Mouse (Mus musculus): ENCODE data around the gene Cyb5r2. TPM values are rescaled to one million over a fixed set of nuclear protein-coding genes. Genes with fewer than 3 reads are reported as not detected.

Gene Cyb5r2
- total RNA-seq (2022), result under 1 TPM in 1 of 4 experiments, not detected in 3; 0.16 TPM

DNA sequence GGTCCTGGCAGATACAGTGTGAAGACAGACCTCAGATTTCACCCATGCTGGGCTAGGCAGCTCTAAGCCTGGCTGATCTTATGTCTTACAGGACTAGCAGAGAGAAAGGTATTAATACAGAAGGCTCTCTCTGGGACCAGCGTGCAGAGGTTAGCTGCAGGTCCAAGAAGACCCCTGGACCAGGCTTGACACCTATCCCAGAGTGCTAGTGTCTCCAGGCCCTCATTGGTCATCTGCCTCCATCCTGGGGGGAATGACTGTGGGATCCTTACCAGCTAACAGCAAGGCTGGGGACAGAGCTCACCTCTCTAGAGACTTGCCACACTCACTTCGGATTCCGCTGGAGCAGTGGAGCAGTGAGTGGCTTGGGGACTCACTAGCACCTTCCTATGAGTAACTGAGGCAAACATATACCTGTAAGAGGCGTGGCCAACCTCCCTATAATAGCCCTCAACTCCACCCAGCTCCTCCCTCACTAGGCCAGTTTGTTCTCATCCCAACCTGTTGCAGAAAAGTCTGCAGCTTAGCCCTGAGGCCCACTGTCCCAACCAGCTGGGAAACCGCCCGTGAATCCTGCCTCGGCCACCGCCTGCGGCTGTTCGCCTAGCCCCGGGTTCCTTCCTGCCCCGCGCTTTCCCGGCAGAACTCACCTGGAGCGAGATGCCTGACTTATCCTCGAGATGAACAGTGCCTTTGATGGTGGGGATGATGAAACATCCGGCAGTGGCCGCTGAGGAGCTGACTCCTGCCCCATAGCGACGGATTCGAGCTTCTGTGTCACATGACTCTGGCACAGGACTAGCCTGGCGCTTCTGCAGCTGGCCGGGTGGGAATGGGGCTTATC is at the start of gene Cyb5r2:
Cyb5r2 (minus strand) TSS at position 725 of the 844 bp plus-strand sequence.
- DNase-seq (ENCODE audit: low spot score), result peak; percentile 22

DNA sequence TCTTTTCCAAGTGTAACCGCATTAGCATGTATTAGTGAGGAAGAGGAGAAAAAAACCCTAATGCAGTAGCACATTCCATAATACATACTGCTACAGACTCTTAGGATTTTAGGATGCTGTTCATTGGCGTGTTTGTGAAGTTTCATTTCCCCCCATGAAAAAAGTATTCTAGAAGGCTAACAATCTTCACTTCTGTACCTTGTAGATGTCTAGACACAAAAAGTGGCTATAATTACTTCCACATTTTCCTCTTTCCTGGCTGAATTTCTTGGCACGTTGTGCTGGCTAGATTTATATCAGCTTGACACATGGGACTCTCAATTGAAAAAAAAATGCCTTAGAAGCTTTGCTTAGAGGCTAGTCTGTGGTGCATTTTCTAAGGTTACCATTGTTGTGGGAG is 44.3 kb upstream of the Cyb5r2 start:
- no peak for DNase-seq (ENCODE audit: low spot score)

DNA sequence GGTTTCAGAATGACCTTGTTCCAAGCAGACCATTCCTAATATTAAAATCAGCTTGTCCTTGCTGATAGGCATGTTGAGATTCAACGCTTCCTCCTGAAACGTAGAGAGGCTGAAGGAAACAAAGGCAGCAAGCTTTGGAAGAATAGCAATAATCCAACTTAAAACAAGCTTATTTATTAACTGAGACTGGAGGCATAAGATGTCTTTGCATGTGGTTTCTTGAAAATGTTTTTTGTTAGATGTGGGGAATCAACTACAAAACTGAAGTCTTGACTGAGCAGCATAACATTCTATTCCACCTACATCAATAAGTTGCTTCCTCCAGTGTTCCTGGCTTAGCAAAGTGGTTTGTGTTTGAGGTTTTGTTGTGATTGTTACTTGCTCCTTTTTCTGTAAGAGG is 43.3 kb upstream of the Cyb5r2 start, which contains the start of gene Ovch2:
Ovch2 (minus strand) TSS at position 101 of the 400 bp plus-strand sequence.
- DNase-seq (ENCODE audit: low spot score), result no peak

DNA sequence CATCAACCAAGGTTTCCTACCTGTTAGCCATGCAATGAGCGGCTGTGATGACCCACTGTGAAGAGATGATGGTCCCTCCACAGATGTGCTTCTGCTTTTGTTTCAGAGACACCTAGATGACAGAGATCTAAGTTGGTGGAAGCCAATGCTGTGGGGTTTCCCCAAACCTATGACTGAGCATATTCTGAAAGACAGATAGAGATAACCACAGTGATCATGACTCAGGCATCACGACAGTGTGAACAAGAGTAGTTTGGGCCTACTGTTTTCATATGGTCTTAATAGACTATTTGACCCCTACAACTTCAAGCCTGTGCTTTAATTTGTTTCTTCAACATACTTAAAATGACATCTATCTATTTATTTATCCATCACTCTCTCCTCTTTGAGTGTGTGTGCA is 38.7 kb upstream of the Cyb5r2 start:
- DNase-seq (ENCODE audit: low spot score), result no peak

DNA sequence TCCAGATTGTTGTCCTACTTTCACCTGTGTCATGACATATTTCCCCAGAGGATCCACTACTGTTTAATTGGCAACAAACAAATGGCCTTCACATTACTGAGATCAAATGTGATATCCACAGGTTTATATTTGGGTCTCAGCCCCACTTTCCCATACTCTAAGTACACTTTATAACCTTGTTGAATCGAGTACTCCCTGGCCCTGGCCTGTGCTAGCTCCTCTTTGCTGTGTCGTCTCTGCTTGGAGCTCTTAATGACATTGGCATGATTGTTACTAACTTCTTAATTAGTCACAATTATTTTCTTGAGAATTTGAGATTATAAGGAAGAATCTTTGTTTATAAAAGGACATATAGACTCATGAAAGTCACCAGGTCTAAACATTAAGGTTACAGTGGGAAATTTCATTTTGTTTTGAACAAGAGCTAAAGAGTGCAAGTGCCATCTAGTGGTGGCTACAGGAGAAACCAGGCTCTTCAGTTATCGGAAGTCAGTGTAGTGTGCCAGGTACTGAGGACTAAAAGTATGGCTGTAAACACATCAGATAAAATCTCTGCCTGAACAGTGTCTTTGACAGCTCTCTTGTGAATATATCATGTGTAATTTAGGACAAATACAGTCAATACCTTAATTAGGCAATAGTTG is 30.3 kb upstream of the Cyb5r2 start:
- no peak for DNase-seq (ENCODE audit: low spot score)

DNA sequence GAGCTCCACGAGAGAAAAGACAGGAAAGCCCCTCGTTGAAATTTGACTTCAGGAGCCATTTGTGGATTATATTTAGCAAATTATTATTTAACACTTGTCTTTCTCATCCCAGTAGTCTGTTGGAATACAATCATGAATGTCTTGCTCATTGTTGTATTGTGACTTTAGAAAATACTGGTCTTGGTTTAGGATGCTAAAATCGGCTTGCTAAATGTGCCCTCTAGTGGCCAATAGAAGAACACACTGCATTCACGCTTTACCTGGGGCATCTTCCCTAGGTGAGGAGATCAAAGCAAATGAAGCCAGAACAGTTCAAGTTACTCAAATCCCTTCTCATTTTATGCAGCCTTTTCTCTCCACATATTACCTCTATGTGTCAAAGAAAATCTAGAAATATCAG is 21.8 kb upstream of the Cyb5r2 start:
- peak; percentile 10 for DNase-seq (ENCODE audit: low spot score)

DNA sequence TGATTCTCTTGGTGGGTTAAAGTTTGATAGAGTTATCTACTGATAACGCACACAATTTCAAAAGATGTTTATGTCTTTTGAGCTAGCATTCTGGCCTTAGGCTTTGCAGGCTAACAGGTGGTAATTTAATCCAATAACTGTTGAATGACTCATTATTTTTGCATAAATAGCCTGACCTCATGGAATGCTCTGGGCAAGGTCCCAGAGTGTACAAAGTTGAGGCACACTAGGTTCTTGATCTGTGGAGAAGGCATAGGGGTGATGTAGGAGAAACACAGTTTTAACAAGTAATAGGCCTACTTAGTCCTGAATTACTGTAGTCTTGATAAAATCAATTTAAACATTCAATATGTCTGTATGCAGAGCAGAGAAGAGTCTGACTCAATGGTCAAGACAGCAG is 20.4 kb upstream of the Cyb5r2 start:
- no peak for DNase-seq (ENCODE audit: low spot score)

DNA sequence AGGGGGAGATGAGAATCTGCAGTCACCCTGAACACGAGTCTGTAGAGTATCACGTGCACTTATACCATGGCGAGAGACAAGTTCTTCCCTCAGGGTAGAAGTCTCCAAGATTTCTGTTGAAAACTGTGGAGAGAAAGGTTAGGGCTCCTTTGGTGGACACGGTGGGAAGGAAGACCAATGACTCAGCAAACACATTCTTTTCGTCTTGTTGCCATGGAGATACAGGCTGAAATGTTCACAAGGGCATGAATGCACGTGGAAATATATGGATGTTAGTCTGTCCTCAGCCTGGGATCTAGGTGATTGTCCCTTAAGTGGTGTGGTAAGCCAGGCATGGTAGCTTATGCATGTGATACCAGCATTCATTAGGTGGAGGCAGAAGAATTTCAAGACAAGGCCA is 13.0 kb upstream of the Cyb5r2 start:
- DNase-seq (ENCODE audit: low spot score), result no peak

DNA sequence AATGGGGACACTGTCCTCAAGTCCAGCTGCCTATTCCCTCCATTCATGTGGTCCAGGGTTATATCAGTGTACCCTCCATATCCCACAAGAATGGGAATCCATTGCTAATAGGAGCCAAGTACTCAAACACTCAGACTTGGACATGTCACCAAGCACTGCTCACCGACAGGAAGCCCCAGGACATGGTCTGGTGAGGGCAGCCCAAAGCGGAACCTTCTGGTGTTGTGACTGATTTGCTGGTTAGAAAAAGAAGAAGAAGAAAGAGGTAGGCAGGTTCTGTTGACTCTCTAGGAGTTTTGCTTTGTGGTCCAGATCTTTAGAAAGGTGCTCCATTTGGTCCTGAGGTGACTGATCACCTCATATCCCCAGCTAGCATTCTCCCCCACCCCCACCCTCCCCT is 1.1 kb downstream of the Cyb5r2 start:
- DNase-seq (ENCODE audit: low spot score), result no peak

DNA sequence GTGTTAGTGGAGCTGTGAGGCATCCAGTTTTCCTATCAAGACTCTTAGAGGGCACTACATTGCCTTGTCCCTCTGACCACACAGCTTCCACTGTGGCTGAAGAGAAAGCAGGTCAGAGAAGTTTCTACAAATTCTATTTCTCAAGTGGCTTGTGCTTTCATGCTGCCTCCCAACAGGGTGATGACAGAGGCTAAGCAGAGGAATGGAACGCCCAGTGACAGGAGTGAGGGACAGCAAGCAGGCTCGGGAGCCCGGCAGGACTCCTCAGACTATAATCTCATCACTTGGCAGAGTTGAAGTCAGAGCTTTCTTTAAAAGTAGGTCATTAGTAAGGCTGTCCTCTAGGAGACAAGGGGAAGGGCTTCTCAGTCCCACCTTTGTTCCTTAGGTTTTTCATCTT is 1.9 kb downstream of the Cyb5r2 start:
- DNase-seq (ENCODE audit: low spot score), result no peak

DNA sequence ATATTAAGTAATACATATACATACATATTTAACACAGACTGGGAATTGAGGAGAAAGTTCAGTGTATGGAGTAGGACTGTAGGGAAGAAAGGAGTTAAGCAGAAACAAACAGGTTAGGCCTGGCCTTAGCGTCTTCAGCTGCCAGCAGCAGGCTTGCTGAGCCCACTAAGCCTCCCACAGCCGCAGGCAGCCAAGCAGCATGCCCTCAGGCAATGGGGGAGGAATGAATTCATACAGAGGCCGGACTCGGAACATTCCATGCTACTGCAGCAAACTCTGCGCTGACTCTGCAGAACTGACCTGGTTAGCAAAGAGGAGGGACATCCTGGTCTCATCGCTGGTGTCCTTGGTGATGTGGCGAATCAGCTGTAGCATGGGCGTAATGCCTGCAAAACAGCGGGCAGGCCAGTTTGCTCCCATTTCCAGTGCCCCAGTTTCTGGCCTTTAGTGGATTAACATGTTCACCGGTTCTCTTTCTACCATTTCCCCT is 5.8 kb downstream of the Cyb5r2 start:
- DNase-seq (ENCODE audit: low spot score), result no peak

DNA sequence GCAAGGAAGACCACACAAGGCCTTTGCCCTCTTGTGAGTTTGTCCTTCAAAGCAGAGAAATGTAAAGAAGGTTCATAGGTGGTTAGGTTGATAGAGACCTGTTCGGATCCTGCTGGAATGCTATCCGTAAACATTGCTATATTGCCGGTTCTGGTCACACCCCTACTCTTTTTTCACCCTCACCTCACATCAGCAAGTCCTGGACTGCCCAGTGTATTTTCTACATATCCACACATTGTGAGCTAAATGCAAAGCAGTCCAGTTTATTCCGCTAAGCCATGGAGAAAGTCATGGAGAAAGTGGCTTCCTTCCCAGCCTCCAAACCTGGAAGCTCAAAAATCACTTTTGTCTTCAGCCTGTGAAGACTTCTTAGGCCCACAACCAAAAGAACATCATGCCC is 8.1 kb downstream of the Cyb5r2 start:
- no peak for DNase-seq (ENCODE audit: low spot score)

DNA sequence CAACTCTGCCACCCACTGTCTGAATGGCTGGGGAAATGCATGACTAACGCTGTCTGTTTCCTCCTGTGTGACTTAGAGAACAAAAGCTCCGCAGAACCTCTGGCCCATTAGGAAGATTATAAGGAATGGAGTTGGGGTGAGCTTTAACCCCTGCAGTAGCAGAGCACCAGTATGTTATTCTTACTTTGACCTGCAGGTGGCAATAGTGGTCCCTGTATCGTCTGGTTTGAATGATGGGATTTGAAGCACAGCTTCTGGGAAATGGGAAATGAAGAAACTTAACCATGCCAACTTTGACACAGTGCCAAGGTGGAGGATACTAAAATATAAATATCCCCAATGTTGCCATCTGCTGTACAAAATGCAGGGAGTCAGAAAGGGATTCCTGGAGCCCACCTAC is 8.6 kb downstream of the Cyb5r2 start:
- DNase-seq (ENCODE audit: low spot score), result peak; percentile 14

DNA sequence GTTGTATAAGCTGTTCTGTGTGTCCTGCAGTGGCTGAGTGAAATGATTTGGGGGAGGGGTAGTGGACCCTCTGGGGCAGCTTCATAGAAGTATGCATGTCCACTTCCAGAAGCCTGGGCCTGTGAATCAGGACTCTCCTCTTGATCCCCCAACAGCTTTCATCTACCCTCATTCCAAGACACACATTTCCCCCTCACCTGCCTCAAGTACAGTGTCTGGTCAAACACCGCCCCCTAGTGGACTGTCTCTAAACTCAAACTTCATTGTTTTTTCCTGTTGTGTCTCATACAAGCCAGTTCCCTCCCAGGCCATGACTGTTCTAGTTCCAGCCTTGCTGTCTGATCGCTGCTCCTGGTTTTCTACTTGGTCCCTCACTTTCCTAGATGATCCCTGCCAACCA is 9.9 kb downstream of the Cyb5r2 start:
- peak; percentile 38 for DNase-seq (ENCODE audit: low spot score)

DNA sequence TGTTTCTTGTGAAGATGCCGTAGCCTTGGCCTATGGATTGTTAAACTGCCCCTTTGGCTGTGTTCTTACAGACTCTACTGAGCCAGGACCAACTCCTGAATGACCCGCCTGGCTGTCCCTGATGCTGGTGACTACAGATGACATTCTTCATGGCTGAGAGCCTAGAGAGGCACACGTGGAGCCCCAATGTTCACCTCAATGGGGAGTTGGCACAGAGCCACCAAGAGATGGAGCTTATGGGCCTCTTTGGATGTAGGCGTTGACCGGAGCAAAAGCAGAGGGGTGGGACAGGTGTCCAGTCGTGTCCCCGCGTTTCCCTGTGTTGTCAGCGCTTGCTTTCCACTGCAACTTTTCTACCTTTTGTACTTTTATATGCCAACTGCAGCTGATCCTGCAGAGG is 10.4 kb downstream of the Cyb5r2 start:
- no peak for DNase-seq (ENCODE audit: low spot score)

DNA sequence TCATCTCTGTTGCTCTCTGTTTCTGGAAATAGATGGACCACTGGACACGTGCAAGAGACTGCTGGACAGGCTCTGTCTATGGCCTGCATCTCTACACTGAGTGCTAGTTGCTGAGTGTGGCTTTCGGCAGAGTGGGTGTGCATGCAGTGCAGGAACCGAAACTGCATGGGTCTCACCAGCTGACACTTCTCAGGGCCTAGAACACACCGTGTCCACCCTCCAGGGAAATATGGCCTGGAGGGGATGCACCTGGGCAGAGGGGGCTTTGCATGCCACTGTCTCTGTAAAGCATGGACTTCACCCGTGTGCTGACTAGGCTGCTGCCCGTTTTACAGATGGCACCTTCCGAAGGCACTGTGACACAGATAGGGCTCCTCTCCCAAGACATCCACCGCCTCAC is 11.8 kb downstream of the Cyb5r2 start:
- no peak for DNase-seq (ENCODE audit: low spot score)

DNA sequence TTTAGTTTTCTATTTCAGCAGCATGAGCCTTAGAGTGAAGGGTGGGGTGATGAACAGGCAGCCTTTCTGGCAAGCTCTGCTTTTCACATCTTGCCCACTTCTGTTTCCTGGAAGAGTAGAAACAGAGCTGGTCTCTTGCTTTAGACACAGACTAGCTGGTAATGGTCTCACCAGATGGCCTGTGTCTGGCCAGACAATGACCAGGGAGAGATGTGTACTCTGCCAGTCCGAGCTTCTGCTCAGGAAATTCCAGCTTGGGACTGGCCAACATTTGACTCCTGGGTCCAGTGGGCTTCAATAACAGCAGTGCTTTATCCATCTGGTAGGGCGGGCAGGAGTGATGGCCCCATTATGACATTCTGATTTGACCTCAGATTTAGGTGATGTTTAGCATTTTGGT is 12.7 kb downstream of the Cyb5r2 start:
- no peak for DNase-seq (ENCODE audit: low spot score)

DNA sequence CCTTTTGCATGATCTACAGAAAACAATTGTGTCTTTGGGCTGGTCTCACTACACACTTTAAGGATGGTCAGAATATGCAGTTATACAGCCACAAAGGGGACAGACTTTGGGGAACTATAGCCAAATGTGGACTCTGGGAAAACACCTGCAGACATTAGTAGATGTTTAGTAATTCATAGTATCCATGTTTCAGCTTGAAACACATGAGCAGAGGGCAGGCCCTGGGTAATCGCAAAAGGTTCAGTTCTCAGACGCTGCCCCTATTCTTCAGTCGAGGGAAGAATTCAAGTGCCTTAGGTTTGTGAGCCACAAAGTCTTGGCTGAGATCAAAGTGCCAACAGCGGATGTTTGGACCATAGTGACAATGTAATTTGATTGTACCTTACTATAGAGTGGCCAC is 13.4 kb downstream of the Cyb5r2 start:
- DNase-seq (ENCODE audit: low spot score), result no peak

DNA sequence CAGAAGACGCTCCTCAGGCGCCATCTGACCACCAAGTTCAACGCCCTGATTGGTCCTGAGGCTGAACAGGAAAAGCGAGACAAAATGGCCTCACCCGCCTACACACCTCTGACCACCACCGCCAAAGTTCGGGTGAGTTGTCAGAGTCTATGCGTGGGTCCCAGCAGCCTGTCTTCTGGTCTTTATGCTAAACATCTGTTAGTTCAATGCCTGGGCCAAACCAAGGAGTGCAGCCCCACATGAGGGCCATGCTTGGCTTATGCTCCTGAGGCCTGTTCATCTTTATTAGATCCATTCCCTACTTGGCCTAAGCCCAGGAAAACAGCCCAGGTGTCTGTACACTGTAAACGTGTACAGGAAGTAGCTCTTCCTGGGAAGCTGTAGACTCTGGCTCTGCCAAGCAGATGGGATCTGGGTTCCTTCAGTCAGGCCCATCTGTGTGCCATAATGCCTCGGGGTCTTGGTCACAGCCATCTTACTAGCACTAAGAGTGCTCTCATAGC is 14.8 kb downstream of the Cyb5r2 start:
- DNase-seq (ENCODE audit: low spot score), result no peak

DNA sequence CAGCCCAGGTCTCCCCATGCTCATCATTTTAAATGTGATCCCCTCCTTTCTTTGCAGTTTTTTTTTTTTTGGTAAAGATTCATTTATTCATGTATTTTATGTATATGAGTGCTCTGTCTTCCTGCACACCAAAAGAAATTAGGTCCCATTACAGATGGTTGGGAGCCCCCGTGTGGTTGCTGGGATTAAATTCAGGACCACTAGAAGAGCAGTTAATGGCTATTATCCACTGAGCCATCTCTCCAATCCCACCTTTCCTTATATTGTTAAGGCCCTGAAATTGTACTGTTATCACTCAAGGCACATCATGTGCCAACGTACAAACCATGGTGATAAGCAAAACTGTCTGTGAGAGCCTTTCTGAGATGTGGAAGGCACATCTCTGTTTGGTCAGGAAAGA is 19.1 kb downstream of the Cyb5r2 start:
- no peak for DNase-seq (ENCODE audit: low spot score)

DNA sequence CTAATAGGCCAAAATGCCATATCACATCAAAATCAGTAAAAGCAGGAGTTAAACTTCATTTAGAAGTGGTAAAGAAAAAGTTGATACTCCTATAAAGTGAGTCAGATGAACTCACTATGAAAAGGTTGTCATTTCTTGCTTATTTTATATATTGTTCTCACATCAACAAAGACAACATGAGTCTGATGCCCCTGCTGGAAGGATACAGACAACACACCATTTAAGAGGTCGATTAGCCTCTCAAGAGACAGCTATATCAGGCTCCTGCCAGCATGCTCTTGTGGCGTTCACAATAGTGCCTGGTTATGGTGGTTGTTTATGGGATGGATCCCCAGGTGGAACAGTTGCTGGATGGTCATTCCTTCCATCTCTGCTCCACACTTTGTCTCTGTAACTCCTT is 24.7 kb downstream of the Cyb5r2 start:
- no peak for DNase-seq (ENCODE audit: low spot score)

DNA sequence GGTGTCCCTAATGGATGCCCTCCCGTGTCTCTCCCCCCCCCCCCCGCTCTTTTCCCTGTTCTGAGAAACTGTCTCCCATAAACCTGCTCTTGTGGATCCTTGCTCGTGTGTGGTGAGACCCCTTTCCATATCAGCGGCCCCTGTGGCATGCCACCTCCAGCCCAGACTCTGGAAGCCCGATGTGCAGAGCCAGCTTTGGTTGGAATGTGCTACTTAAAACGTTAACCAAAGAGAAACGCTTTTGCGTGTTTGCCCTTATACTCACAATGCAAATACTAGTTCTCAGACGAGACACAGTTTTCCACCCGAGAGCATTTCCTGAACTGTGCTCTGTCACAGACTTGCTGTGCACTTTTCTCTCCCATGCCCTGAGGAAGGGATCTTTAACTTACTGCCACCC is 27.2 kb downstream of the Cyb5r2 start:
- DNase-seq (ENCODE audit: low spot score), result no peak

DNA sequence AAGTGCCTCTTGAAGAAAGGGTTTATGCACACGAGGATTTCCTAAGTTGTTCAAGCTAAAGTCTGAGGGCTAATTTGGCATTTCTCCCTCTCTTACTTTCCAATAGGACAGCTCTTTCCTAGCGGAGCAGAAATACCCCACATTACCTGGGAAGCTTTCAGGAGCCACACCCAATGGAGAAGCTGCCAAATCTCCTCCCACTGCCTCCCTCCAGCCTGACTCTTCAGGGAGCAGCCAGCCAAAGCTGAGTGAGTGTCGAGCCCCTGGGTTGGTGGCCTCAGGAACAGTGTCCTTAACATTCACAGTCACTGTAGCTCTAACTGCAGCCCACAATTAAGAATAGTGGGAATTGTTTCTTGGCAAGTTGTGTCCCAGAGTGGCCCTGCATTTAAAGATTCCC is 30.3 kb downstream of the Cyb5r2 start:
- no peak for DNase-seq (ENCODE audit: low spot score)

Measured in heart, adult 8-10 months (tissue).